ENCODE assay signal across 8 mouse cellular contexts in the genomic region with DNA sequence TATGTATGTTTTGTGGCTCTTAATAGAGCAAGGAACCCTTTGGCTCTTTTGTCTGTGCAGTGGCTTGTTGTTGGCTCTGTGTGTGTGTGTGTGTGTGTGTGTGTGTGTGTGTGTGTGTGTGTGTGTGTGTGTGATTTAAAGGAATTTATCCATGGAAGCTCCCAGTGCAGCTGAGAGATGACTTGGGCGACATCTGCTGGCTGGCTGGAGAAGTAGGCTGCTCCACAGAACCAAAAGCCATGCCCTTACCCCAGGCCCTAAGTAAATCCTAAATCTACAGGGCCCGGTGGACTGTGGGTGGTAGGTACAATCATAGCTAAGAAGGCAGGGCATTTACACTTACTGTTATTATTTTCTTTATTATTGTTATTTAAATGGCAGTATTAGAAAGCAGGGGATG.
DNase-seq lines count a peak whose midpoint lies in the region; ATAC-seq and TF ChIP-seq lines count a peak whose summit lies in the region.

No protein-coding gene starts in this region.

- TF ChIP-seq EP300 in liver, embryonic 14.5 days (IDR thresholded peaks at IDR 0.05; ENCODE audit: low read depth): no peak

- peak; percentile 67 for TF ChIP-seq CTCF in liver, embryonic 14.5 days (IDR thresholded peaks at IDR 0.05; ENCODE audit: low read depth)

- WGBS in hindbrain, embryonic 11.5 days: 10% methylated on average over 2 of the region's 2 CpGs
- WGBS in liver, embryonic 14.5 days (ENCODE audit: insufficient replicate concordance): 10% methylated on average over 2 of the region's 2 CpGs
- WGBS in neural tube, embryonic 15.5 days: 0% methylated on average over 2 of the region's 2 CpGs

- H3K9me3 ChIP-seq in hindbrain, embryonic 11.5 days (ENCODE audit: control insufficient read depth, low read length): no peaks in the 10 kb centered on the region
- H3K9me3 ChIP-seq in liver, embryonic 14.5 days (ENCODE audit: control insufficient read depth, low read length): no peaks in the 10 kb centered on the region
- no peaks in the 10 kb centered on the region for H3K9me3 ChIP-seq in neural tube, embryonic 15.5 days (replicated peaks)

- peaks cover 17% of the 10 kb centered on the region for H3K4me1 ChIP-seq in hindbrain, embryonic 11.5 days (replicated peaks; ENCODE audit: control insufficient read depth, insufficient read depth, low read length)
- H3K4me1 ChIP-seq in liver, embryonic 14.5 days (replicated peaks; ENCODE audit: control insufficient read depth in 2 of 2, insufficient read depth in 2 of 2, low read length in 1 of 2): peaks cover 0 to 6% of the 10 kb centered on the region in 2 experiments; a peak in 2 of 4 replicates
- peaks cover 60% of the 10 kb centered on the region for H3K4me1 ChIP-seq in neural tube, embryonic 15.5 days

- ATAC-seq in hindbrain, embryonic 11.5 days (ENCODE audit: low FRiP score): peak; percentile 50; the same call in 1 of the 2 replicates
- no peak for ATAC-seq in liver, embryonic 14.5 days (ENCODE audit: insufficient read depth)
- peak; percentile 51; the same call in 1 of the 2 replicates for ATAC-seq in neural tube, embryonic 15.5 days (ENCODE audit: low FRiP score)
- no peak for ATAC-seq in erythroblast, adult 5-6 weeks (replicated peaks; ENCODE audit: low FRiP score, poor library complexity, severe bottlenecking)

- H3K4me3 ChIP-seq in hindbrain, embryonic 11.5 days (ENCODE audit: low read depth, low read length): no peak overlapping the region
- no peak overlapping the region for H3K4me3 ChIP-seq in liver, embryonic 14.5 days (ENCODE audit: insufficient read depth in 1 of 2, low read depth in 2 of 2, low read length in 2 of 2)
- H3K4me3 ChIP-seq in neural tube, embryonic 15.5 days (replicated peaks): no peak overlapping the region

- no peak overlapping the region for H3K4me2 ChIP-seq in hindbrain, embryonic 11.5 days (replicated peaks; ENCODE audit: low read depth, low read length)
- no peak overlapping the region for H3K4me2 ChIP-seq in liver, embryonic 14.5 days (ENCODE audit: low read depth)
- H3K4me2 ChIP-seq in neural tube, embryonic 15.5 days: no peak overlapping the region

- no peaks in the 10 kb centered on the region; the same call in 1 of the 2 replicates for H3K27me3 ChIP-seq in hindbrain, embryonic 11.5 days (ENCODE audit: control insufficient read depth, insufficient read depth, low read length)
- no peaks in the 10 kb centered on the region for H3K27me3 ChIP-seq in liver, embryonic 14.5 days (ENCODE audit: control insufficient read depth, insufficient read depth, low read length)
- H3K27me3 ChIP-seq in neural tube, embryonic 15.5 days (replicated peaks): no peaks in the 10 kb centered on the region

- DNase-seq in layer of hippocampus, adult 11-12 months (ENCODE audit: low spot score): peak; percentile 50
- DNase-seq in layer of hippocampus, adult 9-10 months (ENCODE audit: low spot score): no peak
- peak; percentile 69 for DNase-seq in adrenal gland, adult 2 months
- DNase-seq in embryo, embryonic 9.5 days (ENCODE audit: extremely low spot score): peak; percentile 80
- peak; percentile 82 for DNase-seq in hindbrain, embryonic 11.5 days (ENCODE audit: low spot score)
- no peak for DNase-seq in liver, embryonic 14.5 days (ENCODE audit: low read depth in 3 of 3, low spot score in 3 of 3)

- peak overlapping the region; percentile 48 for H3K27ac ChIP-seq in hindbrain, embryonic 11.5 days (ENCODE audit: low read depth, low read length)
- H3K27ac ChIP-seq in liver, embryonic 14.5 days: no peak overlapping the region
- H3K27ac ChIP-seq in neural tube, embryonic 15.5 days (replicated peaks): peak overlapping the region; percentile 91

- H3K36me3 ChIP-seq in hindbrain, embryonic 11.5 days (ENCODE audit: control insufficient read depth, insufficient read depth, low read length): no peaks in the 10 kb centered on the region
- H3K36me3 ChIP-seq in liver, embryonic 14.5 days (replicated peaks; ENCODE audit: control insufficient read depth, insufficient read depth, low read depth): no peaks in the 10 kb centered on the region
- H3K36me3 ChIP-seq in neural tube, embryonic 15.5 days: 0 out of 2 replicates have a peak, but pooled peaks cover 2% of the 10 kb centered on the region

- H3K9ac ChIP-seq in hindbrain, embryonic 11.5 days (ENCODE audit: low read depth, low read length): 0 out of 2 replicates have a peak overlapping the region, but pooled peaks have one; percentile 19
- H3K9ac ChIP-seq in liver, embryonic 14.5 days (replicated peaks): no peak overlapping the region
- H3K9ac ChIP-seq in neural tube, embryonic 15.5 days (replicated peaks): peak overlapping the region; percentile 22; the same call in 1 of the 2 replicates

Comparison
In these comparisons a context has a peak if more than half of its experiments do, and no peak if none do; other contexts are left out.
1. DNase-seq: peak in layer of hippocampus, adult 11-12 months (single experiment), adrenal gland, adult 2 months (single experiment), embryo, embryonic 9.5 days (single experiment) and hindbrain, embryonic 11.5 days (single experiment); none in layer of hippocampus, adult 9-10 months (single experiment) and liver, embryonic 14.5 days (0 of 3).
2. ATAC-seq: peak in hindbrain, embryonic 11.5 days (single experiment) and neural tube, embryonic 15.5 days (single experiment); none in liver, embryonic 14.5 days (single experiment) and erythroblast, adult 5-6 weeks (single experiment).